Mouse (Mus musculus): Measurements from ENCODE around the gene Tm6sf2. TPM values are rescaled to one million over a fixed set of nuclear protein-coding genes. Genes with fewer than 3 reads are reported as not detected.
A peak's percentile ranks its signal among the peaks of the same experiment; 100 is the strongest.

Gene Tm6sf2
- polyA plus RNA-seq, 1 experiment from 2014 or later: 42.8 TPM

DNA sequence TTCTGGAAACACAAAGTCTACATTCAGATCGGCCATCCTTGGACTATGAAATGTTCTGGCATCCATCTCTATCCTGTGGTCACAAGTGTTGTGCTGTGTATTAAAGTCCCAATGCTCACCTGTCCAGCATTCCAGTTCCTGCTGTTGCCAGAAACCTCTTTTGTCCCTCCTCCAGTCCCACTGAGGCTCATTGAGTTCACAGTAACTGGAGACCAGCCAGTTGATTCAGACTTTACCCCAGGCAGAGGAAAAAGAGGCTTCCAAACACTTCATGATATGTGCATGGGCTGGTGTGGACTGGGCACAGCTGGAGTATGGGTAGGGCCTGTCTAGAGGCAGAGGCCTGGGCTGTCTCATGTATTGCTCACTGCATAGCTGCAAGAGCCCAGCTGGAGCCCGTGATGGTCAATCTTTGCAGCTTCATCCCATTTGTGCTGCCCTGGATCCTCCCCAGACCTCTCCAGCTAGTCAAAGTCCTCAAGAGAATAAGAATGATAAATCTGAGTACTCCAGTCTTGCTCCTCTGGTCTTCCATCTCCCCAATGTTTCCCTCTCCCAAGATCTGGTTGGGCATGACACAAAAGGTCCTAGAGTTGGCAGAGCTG, 786 bp upstream of the Tm6sf2 start:
- H3K9ac ChIP-seq: no peak overlapping the region
- H3K27ac ChIP-seq: peak overlapping the region; percentile 27; the same call in 1 of the 2 replicates
- H3K4me2 ChIP-seq (replicated peaks): peak overlapping the region; percentile 55
- peak; percentile 26 for ATAC-seq
- H3K9me3 ChIP-seq: no peaks in the 10 kb centered on the region
- WGBS: 75% methylated on average over 2 of the region's 2 CpGs
- peaks cover 4% of the 10 kb centered on the region for H3K4me1 ChIP-seq (replicated peaks)
- peaks cover 13% of the 10 kb centered on the region for H3K36me3 ChIP-seq
- H3K4me3 ChIP-seq (replicated peaks): peak overlapping the region; percentile 21; the same call in 1 of the 2 replicates
- no peaks in the 10 kb centered on the region for H3K27me3 ChIP-seq (replicated peaks)

DNA sequence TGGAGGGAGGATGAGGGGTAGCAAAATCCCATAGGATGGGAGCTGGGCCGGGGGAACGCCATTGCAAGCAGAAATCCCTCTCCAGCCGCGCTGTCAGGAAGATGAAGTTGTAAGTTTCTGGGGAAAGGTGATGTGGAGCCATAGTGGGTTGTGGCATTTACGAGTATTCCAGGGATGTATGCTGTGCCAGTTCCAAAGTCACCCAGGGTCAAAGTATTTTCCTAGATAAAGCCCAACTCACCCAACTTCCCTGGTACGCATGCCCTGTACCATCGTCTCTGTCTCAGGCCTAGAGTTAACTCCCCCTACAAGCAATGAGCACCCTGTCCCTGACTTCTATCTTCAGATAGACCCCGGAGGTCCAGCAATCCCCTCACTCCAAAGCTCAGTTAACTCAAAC, 396 bp downstream of the Tm6sf2 start:
- H3K4me1 ChIP-seq (replicated peaks): peaks cover 4% of the 10 kb centered on the region
- 60% methylated on average over 8 of the region's 8 CpGs for WGBS
- H3K9ac ChIP-seq: peak overlapping the region; percentile 21; the same call in 1 of the 2 replicates
- peaks cover 10% of the 10 kb centered on the region for H3K36me3 ChIP-seq
- H3K9me3 ChIP-seq: no peaks in the 10 kb centered on the region
- H3K4me2 ChIP-seq (replicated peaks): peak overlapping the region; percentile 55
- peak overlapping the region; percentile 21 for H3K4me3 ChIP-seq (replicated peaks)
- peak overlapping the region; percentile 57 for H3K27ac ChIP-seq
- ATAC-seq: peak; percentile 52
- no peaks in the 10 kb centered on the region for H3K27me3 ChIP-seq (replicated peaks)

DNA sequence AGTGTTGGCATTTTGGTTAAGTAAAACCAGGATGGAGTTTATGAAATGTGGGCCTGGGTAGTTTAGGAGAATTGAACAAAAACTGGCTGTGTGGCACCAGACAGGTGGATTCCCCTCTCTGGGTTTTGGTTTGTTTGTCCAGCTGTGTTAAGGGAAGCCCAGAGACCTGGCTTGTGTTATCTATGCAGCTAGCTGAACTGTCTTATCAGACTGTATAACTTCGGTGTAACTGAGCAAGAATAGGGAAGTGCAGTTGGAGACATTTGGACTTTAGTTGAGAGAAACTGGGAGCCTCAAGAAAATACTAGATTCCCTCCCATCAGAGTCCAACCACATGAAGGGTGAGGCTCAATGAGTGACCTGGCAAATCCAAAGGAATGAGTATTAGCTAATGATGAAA, 958 bp downstream of the Tm6sf2 start:
- H3K4me1 ChIP-seq (replicated peaks): peaks cover 4% of the 10 kb centered on the region
- no peak overlapping the region for H3K4me3 ChIP-seq (replicated peaks)
- 58% methylated on average over 1 of the region's 1 CpGs for WGBS
- H3K36me3 ChIP-seq: peaks cover 4% of the 10 kb centered on the region; the same call in 1 of the 2 replicates
- H3K9me3 ChIP-seq: no peaks in the 10 kb centered on the region
- peak overlapping the region; percentile 55 for H3K4me2 ChIP-seq (replicated peaks)
- ATAC-seq: peak; percentile 64
- H3K9ac ChIP-seq: no peak overlapping the region
- H3K27me3 ChIP-seq (replicated peaks): no peaks in the 10 kb centered on the region
- H3K27ac ChIP-seq: peak overlapping the region; percentile 57

- 88% methylated on average over 2 of the region's 2 CpGs for WGBS
- ATAC-seq: no peak
- Histone ChIP-seq H3K4me1 (replicated peaks) (peaks cover 14% of the 10 kb centered on the region), H3K4me2 (replicated peaks) (no peak overlapping the region), H3K4me3 (replicated peaks) (no peak overlapping the region), H3K27ac (no peak overlapping the region), H3K9me3 (no peaks in the 10 kb centered on the region), H3K27me3 (replicated peaks) (peaks cover 55% of the 10 kb centered on the region), H3K36me3 (no peaks in the 10 kb centered on the region), H3K9ac (no peak overlapping the region)
Measured at GRCm38 (mm10) chr8:70081976-70082375, 9.3 kb downstream of the Tm6sf2 start.

DNA sequence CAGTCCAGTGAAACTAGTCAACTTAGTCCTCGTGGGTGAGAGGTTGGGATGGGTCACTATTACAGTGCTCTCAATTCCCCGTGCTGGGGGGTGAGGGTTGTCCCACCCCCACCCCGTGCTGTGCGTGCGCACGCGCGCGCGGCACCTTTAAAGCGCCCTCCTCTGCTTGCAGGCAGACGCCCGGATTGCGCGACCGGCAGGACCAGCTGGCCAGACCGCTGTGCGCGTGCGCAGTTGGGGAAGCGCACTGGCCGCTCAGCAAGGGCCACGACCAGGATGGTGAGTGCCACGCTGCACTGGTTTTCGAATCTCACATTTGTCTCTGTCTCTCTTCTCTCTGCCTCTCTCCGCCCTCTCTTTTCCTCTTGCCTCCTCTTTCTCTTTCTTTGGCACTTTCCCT, 10.6 kb downstream of the Tm6sf2 start, which contains the start of gene Hapln4:
Hapln4 (plus strand) TSS at position 173 of the 400 bp plus-strand sequence.
- Histone ChIP-seq H3K36me3 (no peaks in the 10 kb centered on the region), H3K27me3 (replicated peaks) (peaks cover 68% of the 10 kb centered on the region), H3K4me2 (replicated peaks) (peak within 1 kb of the TSS; percentile 68), H3K9ac (0 out of 2 replicates have a peak within 1 kb of the TSS, but pooled peaks have one; percentile 16), H3K4me1 (replicated peaks) (peaks cover 23% of the 10 kb centered on the region), H3K27ac (no peak within 1 kb of the TSS), H3K9me3 (no peaks in the 10 kb centered on the region), H3K4me3 (replicated peaks) (peak within 1 kb of the TSS; percentile 28)
- ATAC-seq: peak; percentile 46; the same call in 1 of the 2 replicates
- WGBS: under 1% methylated on average over 26 of the region's 26 CpGs

- Histone ChIP-seq H3K27me3 (replicated peaks) (peaks cover 79% of the 10 kb centered on the region), H3K4me3 (replicated peaks) (peak overlapping the region; percentile 28), H3K9me3 (no peaks in the 10 kb centered on the region), H3K4me1 (replicated peaks) (peaks cover 23% of the 10 kb centered on the region), H3K9ac (0 out of 2 replicates have a peak overlapping the region, but pooled peaks have one; percentile 16), H3K36me3 (no peaks in the 10 kb centered on the region), H3K27ac (no peak overlapping the region), H3K4me2 (replicated peaks) (peak overlapping the region; percentile 68)
- no peak for ATAC-seq
- WGBS: 2% methylated on average over 63 of the region's 71 CpGs
Measured at GRCm38 (mm10) chr8:70084191-70085065, 11.7 kb downstream of the Tm6sf2 start.

GRCm38 (mm10) chr8:70086151-70086550, 13.4 kb downstream of the Tm6sf2 start:
- ATAC-seq: no peak
- 42% methylated on average over 1 of the region's 1 CpGs for WGBS

GRCm38 (mm10) chr8:70087237-70087636, 14.5 kb downstream of the Tm6sf2 start:
- H3K27ac ChIP-seq: no peak overlapping the region
- peaks cover 23% of the 10 kb centered on the region for H3K4me1 ChIP-seq (replicated peaks)
- H3K9ac ChIP-seq: no peak overlapping the region
- H3K4me3 ChIP-seq (replicated peaks): no peak overlapping the region
- peaks cover 89% of the 10 kb centered on the region for H3K27me3 ChIP-seq (replicated peaks)
- no peaks in the 10 kb centered on the region for H3K9me3 ChIP-seq
- 0 out of 2 replicates have a peak, but pooled peaks have one; percentile 11 for ATAC-seq
- 2% methylated on average over 7 of the region's 7 CpGs for WGBS
- no peak overlapping the region for H3K4me2 ChIP-seq (replicated peaks)
- H3K36me3 ChIP-seq: no peaks in the 10 kb centered on the region

More at GRCm38 (mm10) chr8:70086151-70086550, 13.4 kb downstream of the Tm6sf2 start:
- H3K4me1 ChIP-seq (replicated peaks): peaks cover 23% of the 10 kb centered on the region
- no peaks in the 10 kb centered on the region for H3K9me3 ChIP-seq
- H3K27me3 ChIP-seq (replicated peaks): peaks cover 96% of the 10 kb centered on the region
- H3K4me2 ChIP-seq (replicated peaks): no peak overlapping the region
- H3K4me3 ChIP-seq (replicated peaks): no peak overlapping the region
- H3K36me3 ChIP-seq: no peaks in the 10 kb centered on the region
- H3K9ac ChIP-seq: no peak overlapping the region
- no peak overlapping the region for H3K27ac ChIP-seq

DNA sequence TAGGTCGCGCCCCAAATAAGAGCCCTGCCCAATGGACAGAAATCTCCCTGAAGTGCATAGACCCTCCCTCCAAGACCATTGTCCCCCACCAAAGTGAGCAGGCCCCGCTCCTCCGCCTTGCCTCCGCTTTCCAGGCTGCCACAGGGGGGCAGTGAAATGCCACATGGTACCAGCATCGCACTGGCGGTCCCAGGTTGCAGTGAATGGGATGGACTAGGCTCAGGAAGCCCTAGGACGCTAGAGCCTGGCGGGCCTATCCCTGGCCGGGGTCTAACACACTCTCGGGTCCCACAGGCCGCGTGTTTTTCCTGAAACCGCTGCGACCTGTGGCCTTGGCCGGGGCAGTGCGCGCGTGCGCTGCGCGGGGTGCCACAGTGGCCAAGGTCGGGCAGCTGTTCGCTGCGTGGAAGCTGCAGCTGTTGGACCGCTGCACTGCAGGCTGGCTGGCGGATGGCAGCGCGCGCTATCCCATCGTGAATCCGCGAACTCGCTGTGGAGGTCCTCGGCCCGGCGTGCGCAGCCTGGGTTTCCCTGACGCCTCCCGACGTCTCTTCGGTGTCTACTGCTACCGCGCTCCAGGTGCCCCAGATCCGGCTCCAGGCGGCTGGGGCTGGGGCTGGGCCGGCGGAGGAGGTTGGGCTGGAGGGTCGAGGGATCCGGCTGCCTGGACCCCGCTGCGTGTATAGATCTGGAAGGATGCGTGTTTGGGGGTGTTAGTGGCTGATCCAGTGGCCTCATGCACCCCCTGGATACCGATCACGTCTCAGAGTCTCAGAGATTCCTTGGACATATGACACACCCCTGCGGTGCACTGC, 15.3 kb downstream of the Tm6sf2 start:
- ATAC-seq: peak; percentile 52
- 4% methylated on average over 56 of the region's 56 CpGs for WGBS
- H3K4me1 ChIP-seq (replicated peaks): peaks cover 23% of the 10 kb centered on the region
- no peaks in the 10 kb centered on the region for H3K9me3 ChIP-seq
- H3K4me3 ChIP-seq (replicated peaks): peak overlapping the region; percentile 25
- H3K9ac ChIP-seq: no peak overlapping the region
- no peaks in the 10 kb centered on the region for H3K36me3 ChIP-seq
- H3K27me3 ChIP-seq (replicated peaks): peaks cover 82% of the 10 kb centered on the region
- H3K4me2 ChIP-seq (replicated peaks): peak overlapping the region; percentile 63
- no peak overlapping the region for H3K27ac ChIP-seq

- H3K4me1 ChIP-seq (replicated peaks): peaks cover 13% of the 10 kb centered on the region
- 60% methylated on average over 9 of the region's 9 CpGs for WGBS
- no peak overlapping the region for H3K27ac ChIP-seq
- H3K4me2 ChIP-seq (replicated peaks): no peak overlapping the region
- H3K9ac ChIP-seq: no peak overlapping the region
- ATAC-seq: no peak
- H3K27me3 ChIP-seq (replicated peaks): peaks cover 72% of the 10 kb centered on the region
- H3K36me3 ChIP-seq: no peaks in the 10 kb centered on the region
- H3K9me3 ChIP-seq: no peaks in the 10 kb centered on the region
- H3K4me3 ChIP-seq (replicated peaks): no peak overlapping the region
Measured at GRCm38 (mm10) chr8:70089296-70089960, 16.7 kb downstream of the Tm6sf2 start.

DNA sequence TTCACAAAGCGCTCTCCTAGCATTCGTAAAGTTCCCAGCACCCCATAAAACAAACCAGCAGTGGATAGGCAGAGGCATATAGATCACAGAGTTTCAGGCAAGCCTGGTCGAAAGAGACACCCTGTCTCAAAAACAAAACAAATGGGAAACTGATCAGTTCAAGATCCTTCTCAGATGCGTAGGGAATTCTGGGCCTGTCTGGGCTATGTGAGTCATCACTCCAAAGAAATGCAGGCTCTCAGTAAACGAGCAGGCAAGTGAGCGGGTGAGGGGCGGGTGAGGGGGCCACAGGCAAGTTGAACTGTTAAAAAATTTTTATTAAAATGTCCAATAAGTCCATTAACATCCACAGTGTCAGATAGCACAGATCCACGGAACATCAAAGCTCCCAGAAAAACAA, 20.1 kb downstream of the Tm6sf2 start:
- Histone ChIP-seq H3K4me1 (replicated peaks) (peaks cover 6% of the 10 kb centered on the region), H3K9ac (no peak overlapping the region), H3K27ac (no peak overlapping the region), H3K4me3 (replicated peaks) (no peak overlapping the region), H3K36me3 (no peaks in the 10 kb centered on the region), H3K4me2 (replicated peaks) (no peak overlapping the region), H3K9me3 (0 out of 2 replicates have a peak, but pooled peaks cover under 1% of the 10 kb centered on the region), H3K27me3 (replicated peaks) (peaks cover 45% of the 10 kb centered on the region)
- ATAC-seq: no peak
- WGBS: 54% methylated on average over 8 of the region's 8 CpGs
